Mouse (Mus musculus) fat pad, adult 2 months (tissue): Measurements from ENCODE around the gene Ttc1.

Source experiments
- DNase-seq: peaks from one replicate; pipeline ENCODE4 v3.0.0-alpha.2; 2011; ENCODE audit warnings: low read depth, low spot score; ENCODE audit errors: extremely low read depth

Gene Ttc1

DNA sequence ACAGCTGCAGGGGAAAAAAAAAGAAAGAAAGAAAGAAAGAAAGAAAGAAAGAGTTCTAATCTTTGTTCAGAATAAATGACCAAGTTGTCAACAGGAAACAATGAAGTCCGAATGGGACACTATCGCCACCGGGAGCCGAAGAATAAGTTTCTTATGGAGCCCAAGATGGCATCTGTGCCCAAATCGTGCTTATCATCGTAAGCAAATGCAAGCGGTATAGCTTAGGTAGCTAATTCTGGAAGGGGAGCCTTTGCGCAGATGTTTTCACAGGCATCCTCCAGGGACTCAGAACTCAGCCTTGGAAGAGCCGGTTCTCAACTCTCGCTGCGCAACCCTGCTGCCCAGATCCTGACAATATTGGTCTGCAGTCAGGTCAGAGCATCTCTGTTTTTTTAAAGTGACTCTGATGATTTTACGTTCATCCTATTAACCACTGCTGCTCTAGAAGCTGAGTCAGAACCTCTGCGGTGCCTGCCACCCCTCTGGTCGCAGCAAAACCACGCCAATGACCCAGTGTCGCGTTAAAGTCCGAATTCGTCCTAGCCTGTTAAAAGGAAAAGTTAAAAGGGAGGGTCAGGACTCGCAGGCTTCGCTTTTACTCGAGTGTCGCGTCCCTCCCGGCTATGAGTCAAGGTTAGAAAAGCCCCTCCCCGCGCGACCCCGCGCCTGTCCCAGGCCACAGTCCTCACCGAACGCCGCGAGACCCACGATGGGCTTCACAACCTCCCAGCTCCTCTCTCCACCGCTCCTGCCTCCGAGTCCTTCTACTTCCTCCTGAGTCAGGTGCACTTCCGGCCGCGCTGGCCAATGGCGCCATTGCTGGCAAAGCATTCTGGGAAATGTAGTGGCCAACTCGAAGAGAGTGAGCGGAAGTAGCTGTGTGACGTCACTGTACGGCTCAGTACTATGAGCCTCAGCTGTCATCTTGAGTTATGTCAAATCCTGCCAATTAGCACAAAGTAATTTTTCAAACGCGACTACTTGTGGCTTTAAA, at the start of gene Ttc1:
Ttc1 (minus strand) TSS at position 776 of the 994 bp plus-strand sequence.
- DNase-seq: peak; percentile 80

DNA sequence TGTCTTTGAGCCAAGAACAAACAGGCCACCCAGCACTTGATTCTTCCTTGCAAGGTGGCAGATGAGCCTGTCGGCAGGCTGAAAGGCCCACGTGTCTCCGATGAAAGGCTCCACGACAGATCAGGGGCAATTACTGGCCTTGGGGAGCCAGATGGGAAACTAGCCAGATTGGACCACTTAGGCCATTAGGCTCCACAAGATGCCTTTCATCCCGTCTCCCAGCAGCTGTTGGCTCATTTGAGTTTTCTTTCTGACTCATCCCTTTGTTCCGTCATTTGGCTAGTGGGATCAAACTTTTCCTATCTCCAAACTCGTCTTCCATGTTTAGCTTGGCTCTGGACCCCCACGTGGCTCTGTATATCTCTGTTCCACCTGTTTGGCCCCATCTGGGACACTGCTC, 48.2 kb upstream of the Ttc1 start:
- no peak for DNase-seq

DNA sequence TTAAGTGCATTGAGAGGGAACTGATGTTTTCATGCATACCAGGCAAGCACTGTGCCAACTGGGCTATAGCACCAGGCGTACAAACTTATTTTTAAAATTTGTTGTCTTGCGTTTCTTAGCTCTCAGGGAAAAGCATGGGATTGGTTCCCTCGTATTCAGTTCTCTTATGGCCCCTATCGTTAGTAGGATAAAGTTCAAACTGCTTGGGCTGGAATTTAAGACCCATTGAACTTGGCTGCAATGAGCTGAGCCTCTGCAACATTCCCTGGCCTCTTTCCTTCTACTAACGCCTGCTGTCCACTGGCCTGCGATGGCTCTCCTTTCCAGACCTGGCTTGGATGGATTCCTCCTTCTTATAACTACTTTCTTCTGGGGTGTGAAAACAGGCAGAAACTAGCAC, 42.6 kb upstream of the Ttc1 start:
- DNase-seq: no peak

DNA sequence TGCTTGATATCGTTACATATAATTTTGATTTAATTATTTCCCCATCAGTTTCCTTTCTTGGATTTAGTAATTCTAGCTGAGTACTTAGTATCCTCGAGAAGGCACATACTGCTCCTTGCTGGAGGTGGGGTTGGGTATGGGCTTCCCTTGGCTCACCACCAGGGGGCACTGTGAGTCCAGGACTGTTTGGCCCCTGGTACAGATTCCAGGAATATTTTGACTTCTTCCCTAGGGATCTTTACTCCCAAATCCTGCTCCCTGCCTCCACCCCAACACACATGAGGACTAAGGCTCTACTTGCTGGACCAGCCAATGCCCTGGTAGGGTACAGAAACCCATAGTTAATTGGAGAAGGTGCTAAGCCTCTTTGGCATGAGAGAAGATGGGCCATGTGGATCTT, 36.0 kb upstream of the Ttc1 start:
- no peak for DNase-seq

DNA sequence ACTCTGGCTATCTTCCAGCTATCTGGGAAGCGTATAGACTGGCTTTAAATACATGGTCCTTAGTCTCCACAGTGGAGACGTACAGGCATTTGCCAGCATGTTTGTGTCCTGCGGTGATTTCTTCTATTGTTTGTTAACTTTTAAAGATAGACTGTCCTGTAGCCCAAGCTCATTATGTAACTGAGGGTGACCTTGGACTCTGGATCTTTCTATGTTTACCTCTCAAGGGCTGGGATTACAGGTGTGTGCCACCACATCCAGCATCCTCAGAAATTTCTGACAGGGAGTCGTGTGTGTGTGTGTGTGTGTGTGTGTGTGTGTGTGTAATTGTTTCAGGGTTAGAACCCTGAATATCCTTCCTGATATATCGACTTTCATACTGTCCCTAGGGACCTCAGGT, 35.3 kb upstream of the Ttc1 start:
- no peak for DNase-seq

DNA sequence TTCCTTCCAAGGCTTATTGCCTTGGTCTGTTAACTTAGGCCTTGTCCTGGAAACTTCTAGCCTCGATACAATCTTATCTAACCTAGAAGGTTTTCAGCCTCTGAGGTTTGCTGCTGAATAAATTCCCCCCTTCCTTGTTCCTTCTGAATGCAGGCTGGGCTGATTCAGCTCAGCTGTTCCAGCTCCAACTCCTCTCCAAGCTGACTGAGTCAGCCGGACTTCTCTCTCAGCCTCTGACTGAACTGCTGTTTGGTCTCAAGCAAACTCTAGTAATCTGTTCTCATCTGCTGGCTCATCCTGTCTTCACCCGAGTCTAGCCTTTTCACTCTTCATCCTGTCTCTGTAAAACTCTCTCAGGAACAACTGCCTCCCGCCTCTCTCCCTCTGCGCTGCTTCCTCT, 31.7 kb upstream of the Ttc1 start:
- DNase-seq: no peak

DNA sequence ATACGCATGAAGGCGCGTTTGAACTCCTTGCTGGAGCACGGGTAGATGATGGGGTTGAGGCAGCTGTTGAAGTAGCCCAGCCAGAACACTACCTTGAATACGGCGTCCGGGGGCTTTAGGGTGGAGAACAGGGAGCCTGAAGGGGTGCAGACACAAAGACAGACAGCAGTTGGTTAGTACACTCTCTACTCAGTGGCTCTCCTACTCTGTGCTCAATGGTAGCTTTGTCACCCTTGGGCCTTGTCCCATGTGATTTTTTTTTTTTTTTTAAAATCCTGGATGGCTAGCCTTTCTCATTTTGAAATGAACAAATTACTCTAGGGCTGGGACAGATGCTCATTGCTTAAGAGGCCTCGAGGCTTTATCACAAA, 28.5 kb upstream of the Ttc1 start:
- DNase-seq: no peak

DNA sequence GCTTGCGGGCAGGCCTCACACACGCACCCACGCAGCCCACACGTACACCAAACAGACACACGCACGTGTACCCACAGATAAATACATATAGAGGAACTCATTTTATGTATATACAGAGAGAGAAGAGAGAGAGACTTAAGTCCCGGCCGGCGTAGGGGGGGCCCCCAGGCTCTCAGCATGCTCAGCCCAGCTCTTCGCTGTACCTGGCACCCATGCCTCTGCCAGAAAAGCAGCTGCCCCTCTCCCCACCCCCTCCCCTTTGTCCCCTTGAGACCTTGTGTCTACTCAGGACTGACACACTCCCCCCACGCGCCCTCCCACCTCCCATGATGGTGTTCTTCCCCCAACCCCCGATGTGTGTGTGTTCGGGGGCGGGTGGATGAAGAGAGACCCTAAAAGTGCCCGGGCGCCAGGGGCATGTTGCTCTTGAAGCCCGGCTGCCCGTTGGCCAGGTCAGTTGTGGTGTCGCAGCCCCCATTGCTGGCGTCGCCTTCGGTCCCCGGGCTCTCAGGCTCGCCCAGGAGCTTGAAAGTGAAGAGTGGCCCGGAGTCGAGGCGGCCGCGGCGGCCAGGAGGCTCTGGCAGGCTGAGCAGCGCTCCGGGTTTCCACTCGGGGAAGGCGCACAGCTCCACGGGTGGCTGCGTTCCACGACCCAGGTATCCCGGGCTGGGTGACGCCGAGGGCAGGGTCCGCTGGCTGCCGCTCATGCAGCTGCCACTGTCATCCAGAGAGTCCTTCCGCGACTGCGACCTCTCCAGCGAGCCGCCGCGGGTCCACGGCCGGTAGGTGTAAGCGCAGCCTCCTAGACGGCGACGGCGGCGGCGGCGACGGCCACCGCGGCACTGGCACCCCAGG, 27.9 kb upstream of the Ttc1 start:
- no peak for DNase-seq

DNA sequence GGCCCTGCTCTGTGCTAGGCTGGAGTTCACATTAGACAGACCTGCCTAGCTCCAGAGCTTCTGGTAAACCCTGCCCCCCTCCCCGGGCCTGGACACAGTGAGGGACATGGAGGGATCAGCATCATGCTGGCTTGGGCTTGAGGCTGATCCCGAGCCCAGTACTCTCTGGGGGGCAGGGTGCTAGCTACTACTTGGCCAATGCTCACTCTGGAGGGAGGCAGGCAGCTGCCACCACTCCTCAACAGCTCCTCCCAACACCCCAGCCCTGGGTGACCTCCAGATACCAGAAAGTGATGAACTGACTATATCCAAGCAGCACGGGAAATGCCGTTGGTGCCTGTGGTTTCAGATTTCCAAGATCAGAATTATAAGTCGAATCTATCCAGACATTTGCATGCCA, 25.9 kb upstream of the Ttc1 start:
- no peak for DNase-seq

DNA sequence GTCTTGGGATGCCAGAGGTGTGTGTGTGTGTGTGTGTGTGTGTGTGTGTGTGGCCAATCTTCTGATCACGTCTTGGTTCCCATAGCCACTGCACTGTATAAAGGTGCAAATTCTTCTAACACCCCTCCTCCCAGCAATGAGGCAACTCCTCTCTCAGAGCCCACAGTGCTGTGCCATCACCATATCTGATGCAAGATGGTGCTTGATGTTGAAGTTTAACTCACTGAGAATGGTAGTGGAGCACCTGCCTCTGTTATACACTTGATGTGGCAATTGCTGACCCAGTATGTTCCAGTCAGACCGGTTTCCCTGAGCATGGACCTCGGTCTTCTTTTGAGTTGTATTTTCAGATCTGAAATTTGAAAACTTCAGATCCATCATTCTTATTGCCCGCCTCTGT, 22.3 kb upstream of the Ttc1 start:
- no peak for DNase-seq

DNA sequence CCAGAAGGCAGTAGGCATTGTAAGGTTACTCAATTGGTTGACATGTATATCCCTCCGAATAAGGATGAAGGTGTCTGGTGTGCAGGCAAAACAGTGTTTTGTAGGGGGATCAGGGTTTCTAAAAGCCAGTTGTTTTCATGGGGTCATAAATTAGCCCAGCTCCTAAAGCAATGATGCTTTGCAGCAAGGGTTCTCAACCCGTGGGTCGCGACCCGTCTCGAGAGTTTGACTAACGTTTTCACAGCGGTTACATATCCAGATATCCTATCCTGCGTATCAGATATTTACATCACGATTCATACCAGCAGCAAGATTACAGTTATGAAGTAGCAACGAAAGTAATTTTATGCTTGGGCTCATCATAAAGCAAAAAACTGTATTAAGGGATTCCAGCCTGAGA, 19.9 kb upstream of the Ttc1 start:
- no peak for DNase-seq

DNA sequence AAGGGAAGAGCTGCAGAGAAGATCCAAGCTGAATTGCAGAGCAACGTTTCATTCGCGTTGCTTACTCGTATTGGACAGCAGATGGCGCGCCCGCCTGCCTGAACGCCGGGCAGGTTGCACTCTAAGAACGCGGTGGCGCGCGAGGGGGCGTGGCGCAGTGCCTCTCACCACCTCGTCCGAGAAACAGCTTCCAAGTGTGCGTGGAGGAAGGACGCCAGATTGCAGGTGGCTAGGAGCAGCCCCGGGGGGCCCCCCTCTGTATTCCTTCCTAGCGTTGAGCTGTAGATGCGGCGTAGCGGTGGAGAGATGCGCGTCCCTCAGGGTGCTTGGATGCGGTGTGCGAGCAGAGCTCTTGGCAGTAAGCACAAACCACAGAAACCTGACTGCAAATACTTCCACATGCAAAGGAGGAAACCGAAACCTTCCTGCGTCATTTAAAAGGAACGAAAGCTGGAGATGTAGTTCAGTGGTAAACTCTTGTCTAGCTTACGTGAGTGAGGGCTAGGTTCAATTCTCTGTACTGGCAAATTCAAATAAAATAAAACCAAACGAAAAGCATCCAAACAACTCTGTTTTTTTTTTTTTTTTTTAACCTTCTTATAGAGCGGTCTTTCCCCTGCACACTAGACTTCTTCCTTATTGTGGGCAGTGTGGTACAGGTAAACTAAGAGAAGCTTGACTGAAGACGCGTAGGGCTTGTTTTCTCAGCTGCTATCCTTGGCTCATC, 19.3 kb upstream of the Ttc1 start:
- DNase-seq: no peak

DNA sequence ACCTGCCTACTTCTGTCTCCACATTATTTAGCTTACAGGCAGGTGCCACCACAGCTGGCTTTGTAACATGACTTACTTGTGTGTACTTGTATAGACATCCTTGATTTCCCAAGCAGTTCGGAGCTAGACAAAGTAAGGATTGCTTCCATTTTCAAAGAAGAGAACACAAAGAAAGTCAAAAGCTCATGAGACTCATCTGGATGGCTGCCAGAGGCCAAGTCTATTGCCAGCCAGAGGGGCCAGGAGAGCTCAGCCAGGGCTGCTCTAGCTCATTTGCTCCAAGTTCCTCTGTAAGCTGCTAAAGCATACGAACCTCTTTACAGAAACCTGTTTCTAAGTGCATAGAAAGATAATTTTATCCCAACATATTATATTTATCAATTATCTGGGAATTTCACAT, 10.6 kb upstream of the Ttc1 start:
- no peak for DNase-seq

DNA sequence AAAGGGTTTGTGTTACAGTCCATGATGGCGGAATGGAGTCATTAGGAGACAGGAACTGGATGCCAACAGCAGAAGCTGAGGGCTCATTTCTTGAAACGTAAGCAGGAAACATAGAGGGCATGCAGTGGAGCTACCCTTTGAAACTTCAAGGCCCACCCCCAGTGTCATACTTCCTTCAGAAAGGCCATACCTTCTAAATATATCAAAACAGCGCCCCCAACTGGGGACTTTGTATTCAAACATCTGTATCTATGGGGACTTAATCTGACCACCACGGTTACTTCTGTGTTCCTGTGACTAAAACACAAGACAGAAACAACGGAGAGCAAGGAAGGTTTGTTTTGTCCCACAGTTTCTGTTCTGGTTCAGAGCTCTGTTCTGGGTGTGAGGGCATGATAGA, 7.6 kb upstream of the Ttc1 start:
- no peak for DNase-seq

DNA sequence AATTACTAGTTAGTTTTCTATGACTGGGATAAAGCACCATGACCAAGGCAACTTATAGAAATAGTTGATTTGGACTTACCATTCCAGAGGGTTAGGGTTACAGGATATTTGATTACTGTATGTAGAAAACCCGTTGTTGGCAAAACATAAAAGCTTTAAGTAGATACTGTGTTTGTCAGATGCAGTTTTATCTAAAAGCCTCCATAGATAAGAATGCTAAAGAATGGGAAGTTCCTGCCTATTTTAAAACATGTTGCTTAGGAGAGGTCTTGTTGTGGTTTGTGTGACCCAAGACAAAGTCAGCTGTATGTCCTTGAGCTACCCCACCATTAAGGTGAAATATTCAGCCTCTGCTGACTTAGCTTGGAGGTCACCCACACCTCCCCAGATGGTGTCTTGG, 6.8 kb upstream of the Ttc1 start:
- no peak for DNase-seq

DNA sequence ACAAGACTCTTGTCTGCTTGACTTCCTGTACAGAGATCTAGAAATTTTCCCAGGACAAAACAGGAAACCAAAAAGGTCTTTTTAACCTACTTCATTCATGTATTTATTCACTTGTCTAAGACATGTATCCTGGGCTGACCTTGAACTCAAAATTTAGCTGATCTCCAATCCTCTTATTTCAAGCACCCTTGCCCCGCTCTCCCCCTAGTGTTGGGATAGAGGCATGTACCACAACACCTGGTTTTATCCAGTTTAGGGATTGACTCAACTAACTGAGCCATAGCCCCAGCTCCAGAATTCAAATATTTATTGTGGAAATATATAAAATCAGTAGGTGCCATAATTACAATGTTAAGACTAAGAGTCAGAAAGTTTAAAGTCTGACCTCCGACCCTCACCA, 3.7 kb upstream of the Ttc1 start:
- DNase-seq: no peak

DNA sequence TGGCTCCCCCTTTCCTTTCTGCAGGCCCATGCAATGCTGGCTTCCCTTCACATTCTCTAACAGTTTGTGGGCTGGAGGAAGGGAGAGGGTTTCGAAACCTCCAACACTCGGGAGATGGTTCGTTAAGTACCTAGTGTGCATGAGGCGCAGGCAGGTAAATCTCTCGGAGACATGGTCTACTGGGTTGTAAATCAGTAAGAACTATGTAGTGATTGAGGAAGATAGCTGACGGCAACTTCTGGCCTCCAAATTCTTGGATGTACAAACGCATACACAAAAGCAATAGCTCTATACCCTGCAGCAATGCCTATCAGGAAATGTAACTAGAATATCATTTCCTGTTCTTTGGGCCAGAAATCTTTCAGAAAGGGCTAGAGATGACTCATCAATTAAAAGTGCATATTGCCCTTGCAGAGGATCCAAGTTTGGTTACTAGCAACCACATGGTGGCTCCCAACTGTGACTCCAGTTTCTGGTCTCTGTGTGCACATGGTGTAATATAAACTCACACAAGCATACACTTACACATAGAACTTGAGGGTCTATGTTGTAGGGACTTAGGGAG, 19.0 kb downstream of the Ttc1 start:
- DNase-seq: peak; percentile 42

DNA sequence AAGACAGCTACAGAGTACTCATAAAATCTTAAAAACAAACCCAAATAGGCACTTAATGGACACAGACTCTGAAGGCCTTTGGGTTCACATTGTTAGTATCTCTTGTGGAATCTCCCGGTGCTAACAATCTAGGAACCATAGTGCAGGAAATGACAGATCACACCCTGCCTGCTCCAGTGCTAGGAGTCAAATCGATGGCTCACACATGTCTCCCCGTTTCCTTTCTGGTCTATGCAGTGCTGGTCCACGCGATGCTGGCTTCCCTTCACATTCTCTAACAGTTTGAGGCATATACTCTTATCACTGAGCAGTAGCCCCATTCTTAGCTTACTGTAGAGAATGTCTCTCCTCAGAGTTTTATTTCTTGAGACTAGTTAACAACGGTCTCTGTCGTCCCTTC, 20.0 kb downstream of the Ttc1 start:
- no peak for DNase-seq

DNA sequence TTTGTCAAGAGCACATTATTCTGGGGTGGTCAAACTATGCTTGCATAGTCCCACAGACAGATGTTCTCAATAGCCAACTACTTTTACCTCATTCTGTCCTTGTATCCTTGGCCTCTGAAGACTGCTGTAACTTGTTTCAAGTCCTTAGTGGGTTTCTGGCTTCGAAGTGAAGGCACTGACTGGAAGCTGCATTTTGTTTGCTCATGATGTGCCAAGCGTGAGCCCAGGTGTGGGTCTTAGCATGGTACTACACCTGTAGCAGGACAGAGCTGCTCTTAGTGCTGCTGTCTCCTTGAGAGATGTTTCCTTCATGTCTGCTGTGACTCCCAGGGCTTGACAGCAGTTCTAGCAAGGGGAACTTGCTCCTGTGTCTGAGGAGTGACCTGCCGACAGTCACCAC, 24.4 kb downstream of the Ttc1 start:
- DNase-seq: no peak

DNA sequence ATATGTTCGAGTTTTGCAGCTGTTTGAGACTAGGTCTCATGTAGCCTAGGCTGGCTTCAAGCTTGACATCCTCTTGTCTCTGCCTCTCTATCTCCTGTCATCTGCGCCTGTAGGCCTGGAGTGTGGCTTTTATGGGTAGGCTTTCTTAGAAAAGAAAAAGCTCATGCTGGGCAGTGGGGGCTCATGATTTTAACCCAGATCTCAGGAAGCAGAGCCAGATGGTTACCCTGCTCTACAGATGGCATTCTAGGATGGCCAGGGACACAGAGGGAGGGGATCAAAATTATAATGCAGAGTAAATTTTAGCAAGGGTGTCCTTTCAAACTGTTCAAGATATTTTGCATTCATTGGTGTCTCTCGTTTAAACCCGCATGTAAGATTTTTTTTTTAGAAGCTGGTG, 35.6 kb downstream of the Ttc1 start:
- no peak for DNase-seq

DNA sequence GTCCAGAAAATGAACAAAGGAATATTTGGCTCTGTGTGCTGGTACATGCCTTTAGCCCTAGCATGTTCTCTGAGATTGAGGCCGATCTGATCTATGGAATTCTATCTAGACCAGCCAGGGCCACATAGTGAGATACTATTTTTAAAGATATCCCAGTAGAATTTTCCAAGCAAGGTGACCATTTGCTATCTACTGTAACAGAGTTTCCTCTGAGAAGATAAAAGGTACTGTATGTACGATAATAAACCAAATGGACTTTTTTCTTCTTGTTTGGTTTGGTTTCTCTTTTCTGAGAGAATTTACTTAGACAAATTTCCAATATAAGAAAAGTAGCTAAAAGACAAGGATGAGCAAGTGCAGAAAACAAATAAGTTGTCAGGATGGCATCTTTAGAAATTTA, 39.4 kb downstream of the Ttc1 start:
- no peak for DNase-seq
